Mouse (Mus musculus) hindbrain, postnatal 0 days (tissue): ENCODE data around the gene Eml2. TPM values are rescaled to one million over a fixed set of nuclear protein-coding genes. Genes with fewer than 3 reads are reported as not detected.
"Not testable (repeated sequence)": the region's sequence is repeated elsewhere in the genome, so short reads cannot be mapped to it uniquely, and the experiment has no call there.

ENCODE experiments used
- ATAC-seq: fragments of 200-750 bp; cut with Nextera tagmentation; 2 replicates; pipeline ENCODE4 v1.8.0; 2017; ENCODE audit warnings: mild to moderate bottlenecking, moderate TSS enrichment, moderate library complexity
- DNase-seq: peaks from one replicate; pipeline ENCODE4 v3.0.0-alpha.2; 2015; ENCODE audit warnings: low spot score
- H3K27ac ChIP-seq: fragments of 300-500 bp; sonication (generic); 2 replicates; pipeline ENCODE4 v1.5.1; 2014; ENCODE audit warnings: mild to moderate bottlenecking
- H3K27me3 ChIP-seq: fragments of 300-500 bp; sonication (generic); 2 replicates; pipeline ENCODE4 v1.6.1; 2014; ENCODE audit warnings: low read length, mixed read lengths; ENCODE audit not compliant: insufficient read depth
- H3K36me3 ChIP-seq: fragments of 300-500 bp; sonication (generic); 2 replicates; pipeline ENCODE4 v1.6.1; 2014; ENCODE audit warnings: low read length, mixed read lengths; ENCODE audit not compliant: insufficient read depth
- H3K4me1 ChIP-seq: fragments of 300-500 bp; sonication (generic); 2 replicates; pipeline ENCODE4 v1.6.1; 2014; ENCODE audit warnings: antibody characterized with exemption, low read length, mixed read lengths; ENCODE audit not compliant: insufficient read depth
- H3K4me2 ChIP-seq: fragments of 300-500 bp; sonication (generic); 2 replicates; pipeline ENCODE4 v1.6.1; 2014; ENCODE audit warnings: low read depth, mild to moderate bottlenecking, low read length, moderate library complexity, mixed read lengths
- H3K4me3 ChIP-seq: fragments of 300-500 bp; sonication (generic); 2 replicates; pipeline ENCODE4 v1.5.1; 2014; ENCODE audit warnings: low read length
- H3K9ac ChIP-seq: fragments of 300-500 bp; sonication (generic); replicated peaks from 2 replicates; pipeline ENCODE4 v1.6.1; 2014; ENCODE audit warnings: mild to moderate bottlenecking, low read length, moderate library complexity, mixed read lengths
- H3K9me3 ChIP-seq: fragments of 300-500 bp; sonication (generic); 2 replicates; pipeline ENCODE4 v1.6.1; 2016; ENCODE audit warnings: low read length, mixed read lengths
- CTCF ChIP-seq: IDR thresholded peaks from 2 replicates; pipeline ENCODE4 v1.5.1; 2016; ENCODE audit warnings: antibody characterized with exemption, control low read depth, low read depth
- WGBS: fragments of 180-500 bp; shearing (Covaris S2); extraction: QIAGEN DNeasy Blood & Tissue Kit; methylation state at CpG from one replicate; pipeline ENCODE4 v1.1.7; 2014; 5-methylcytosine and 5-hydroxymethylcytosine counted together
- polyA plus RNA-seq: library from polyadenylated mRNA; unstranded; fragments of >200 nt; fragmentation: Nextera tagmentation; extraction: Ambion mirVana; gene quantifications from 2 replicates; pipeline ENCODE4 v1.2.1, GENCODE M21; 2015
- total RNA-seq: library from RNA; depleted of rRNA; stranded (reverse); fragments of >200 nt; gene quantifications from 2 replicates; pipeline ENCODE4 v1.2.3, GENCODE M21; 2014

The Eml2 gene
- total and polyA plus RNA-seq, 2 experiments from 2014 or later = 18.9 to 103 TPM

DNA sequence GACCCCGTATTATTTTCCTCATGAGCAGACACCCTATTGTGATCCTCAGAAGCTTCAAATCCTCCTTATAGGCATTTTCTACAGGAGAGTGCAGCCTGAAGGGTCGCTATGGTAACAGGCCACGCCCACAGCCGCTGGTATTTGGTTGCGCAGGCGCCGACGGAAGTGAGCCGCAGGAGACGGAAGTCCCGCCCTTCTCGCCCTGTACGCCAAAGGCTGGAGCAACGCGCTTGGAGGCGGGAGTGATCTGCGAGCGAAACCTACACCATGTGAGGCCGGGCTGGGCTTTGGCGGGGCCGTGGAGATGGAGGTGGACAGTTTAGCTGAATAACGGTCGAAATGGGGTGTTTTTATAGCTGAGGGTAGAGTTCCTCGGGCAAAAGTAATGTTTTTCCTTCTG is 26.6 kb upstream of the Eml2 start, which contains the start of gene Snrpd2:
TSS of gene Snrpd2 (plus strand) at position 97 of the 400 bp plus-strand sequence.
- H3K27me3 ChIP-seq = no peaks in the 10 kb centered on the region
- peaks cover 12% of the 10 kb centered on the region for H3K4me1 ChIP-seq
- H3K9me3 ChIP-seq = no peaks in the 10 kb centered on the region
- peak within 1 kb of the TSS; percentile 72 for H3K27ac ChIP-seq
- peaks cover 33% of the 10 kb centered on the region for H3K36me3 ChIP-seq
- peak within 1 kb of the TSS; percentile 81 for H3K4me2 ChIP-seq
- peak within 1 kb of the TSS; percentile 69 for H3K9ac ChIP-seq
- H3K4me3 ChIP-seq = peak within 1 kb of the TSS; percentile 58
- no peak for TF ChIP-seq CTCF
- under 1% methylated on average over 24 of the region's 24 CpGs for WGBS
- ATAC-seq (peak; percentile 93), DNase-seq (peak; percentile 99)

DNA sequence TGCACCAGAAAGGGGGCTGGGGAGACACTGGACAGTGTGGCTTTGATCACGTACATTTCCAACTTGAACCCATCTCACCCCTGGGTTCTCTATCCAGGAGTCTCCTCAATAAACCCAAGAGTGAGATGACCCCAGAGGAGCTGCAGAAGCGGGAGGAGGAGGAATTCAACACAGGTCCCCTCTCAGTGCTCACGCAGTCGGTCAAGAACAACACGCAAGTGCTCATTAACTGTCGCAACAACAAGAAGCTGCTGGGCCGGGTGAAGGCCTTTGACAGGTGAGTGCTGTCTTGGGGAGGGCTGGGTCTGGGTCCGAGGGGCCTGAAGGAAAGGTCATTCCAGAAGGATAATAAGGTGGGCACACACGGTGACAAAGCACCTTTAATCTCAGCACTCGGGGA is 25.1 kb upstream of the Eml2 start:
- not testable (repeated sequence) for H3K9me3 ChIP-seq, H3K4me2 ChIP-seq, DNase-seq, H3K27ac ChIP-seq, H3K27me3 ChIP-seq, ATAC-seq, H3K4me3 ChIP-seq
- Histone ChIP-seq H3K4me1 (peaks cover 12% of the 10 kb centered on the region), H3K36me3 (peaks cover 26% of the 10 kb centered on the region), H3K9ac (peak overlapping the region; percentile 69; the same call in 1 of the 2 replicates)
- WGBS = 91% methylated on average over 10 of the region's 10 CpGs

DNA sequence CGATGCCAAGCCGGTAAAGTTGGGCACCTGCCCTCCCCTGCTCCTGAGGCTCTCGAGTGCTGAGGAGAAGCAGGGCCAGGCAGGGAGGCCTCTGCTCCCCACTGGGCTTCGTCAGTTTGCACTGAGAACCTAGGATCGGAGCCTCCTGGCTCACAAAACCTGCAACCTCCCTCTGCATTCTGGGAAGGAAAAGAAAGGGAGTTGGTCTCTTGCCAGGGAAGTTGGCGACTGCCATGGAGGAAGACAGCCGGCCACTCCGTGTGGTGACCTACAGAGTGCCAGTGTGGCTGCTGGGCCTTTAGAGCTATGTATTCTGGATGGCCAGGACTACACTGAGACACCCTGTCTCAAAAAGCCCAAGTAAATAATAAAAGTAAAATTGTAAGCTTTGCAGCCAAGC is 21.4 kb upstream of the Eml2 start:
- no peak overlapping the region for H3K4me3 ChIP-seq
- H3K36me3 ChIP-seq = peaks cover 23% of the 10 kb centered on the region
- no peak for DNase-seq
- H3K4me1 ChIP-seq = peaks cover 13% of the 10 kb centered on the region
- H3K27ac ChIP-seq = no peak overlapping the region
- no peak for TF ChIP-seq CTCF
- 0 out of 2 replicates have a peak overlapping the region, but pooled peaks have one; percentile 13 for H3K9ac ChIP-seq
- no peaks in the 10 kb centered on the region for H3K9me3 ChIP-seq
- H3K4me2 ChIP-seq = no peak overlapping the region
- no peaks in the 10 kb centered on the region for H3K27me3 ChIP-seq
- 47% methylated on average over 8 of the region's 8 CpGs for WGBS
- no peak for ATAC-seq

DNA sequence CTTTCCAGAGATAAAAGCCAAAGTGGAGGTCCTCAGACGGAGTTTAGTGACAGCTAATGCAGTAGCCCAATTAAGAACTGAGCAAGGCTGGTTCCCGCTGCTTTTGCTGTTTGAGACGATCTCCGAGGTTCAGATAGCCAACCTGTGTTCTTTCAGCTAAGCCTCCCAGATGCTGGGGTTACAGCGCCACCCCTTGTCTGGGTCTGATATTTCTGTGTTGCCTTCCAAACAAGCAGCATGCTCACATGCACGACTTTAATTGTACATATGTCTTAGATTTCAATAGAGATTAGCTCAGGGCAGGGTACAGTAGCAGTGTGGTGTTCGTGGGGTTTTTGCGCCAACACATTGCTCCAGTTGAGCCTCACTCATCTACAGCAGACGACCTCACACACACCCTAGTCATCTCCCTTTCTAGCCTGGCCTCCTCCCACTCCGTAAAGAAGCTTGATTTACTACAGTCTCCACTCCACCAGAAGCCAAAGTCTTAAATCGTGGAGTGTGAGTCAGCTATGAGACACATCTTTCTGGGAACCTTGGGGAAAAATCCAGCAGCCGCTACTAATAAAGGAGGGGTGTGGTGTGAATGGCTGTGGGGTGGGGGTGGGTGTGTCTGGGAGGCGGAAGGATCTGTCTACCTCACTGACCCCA is 20.3 kb upstream of the Eml2 start:
- Histone ChIP-seq H3K27ac (no peak overlapping the region), H3K4me1 (peaks cover 11% of the 10 kb centered on the region; the same call in 1 of the 2 replicates), H3K9ac (no peak overlapping the region), H3K27me3 (no peaks in the 10 kb centered on the region), H3K4me2 (no peak overlapping the region), H3K36me3 (peaks cover 23% of the 10 kb centered on the region), H3K9me3 (no peaks in the 10 kb centered on the region), H3K4me3 (no peak overlapping the region)
- ATAC-seq (no peak), DNase-seq (no peak)
- 61% methylated on average over 13 of the region's 13 CpGs for WGBS
- peak; percentile 43 for TF ChIP-seq CTCF

DNA sequence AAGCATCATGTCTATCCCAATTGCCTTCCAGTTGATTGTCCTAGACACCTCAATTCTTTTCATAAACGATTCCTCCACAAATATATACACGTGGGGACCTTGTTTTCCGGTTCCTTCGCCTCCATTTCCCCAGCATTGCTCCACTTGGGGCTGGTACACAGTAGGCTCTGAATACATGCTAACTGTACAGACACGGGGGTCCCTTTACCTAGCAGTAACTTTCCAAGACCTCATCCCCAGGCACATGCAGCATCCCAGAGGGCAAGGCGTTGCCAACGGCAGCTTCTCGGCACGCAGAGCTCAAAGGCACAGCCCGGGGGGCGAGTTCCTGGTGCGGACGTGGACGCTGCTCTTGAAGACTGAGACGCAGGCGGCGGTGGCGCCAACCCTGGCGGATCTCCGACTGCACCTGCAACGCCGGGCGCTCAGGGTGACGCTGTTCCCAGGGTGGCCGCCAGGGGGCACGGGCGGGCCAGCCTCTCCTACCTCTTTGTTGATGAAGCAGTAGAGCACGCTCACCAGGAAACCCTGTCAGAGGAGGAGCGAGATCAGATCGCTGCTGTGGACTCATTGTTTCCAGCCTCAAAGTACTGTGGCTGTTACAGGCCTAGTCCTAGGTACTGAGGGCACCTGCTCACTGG is 18.9 kb upstream of the Eml2 start:
- Histone ChIP-seq H3K27ac (peak overlapping the region; percentile 45; the same call in 1 of the 2 replicates), H3K4me1 (peaks cover 11% of the 10 kb centered on the region; the same call in 1 of the 2 replicates), H3K9me3 (no peaks in the 10 kb centered on the region), H3K4me2 (peak overlapping the region; percentile 46), H3K9ac (0 out of 2 replicates have a peak overlapping the region, but pooled peaks have one; percentile 30), H3K27me3 (no peaks in the 10 kb centered on the region), H3K36me3 (peaks cover 16% of the 10 kb centered on the region), H3K4me3 (no peak overlapping the region)
- ATAC-seq (peak; percentile 72), DNase-seq (peak; percentile 88)
- TF ChIP-seq CTCF = peak; percentile 93
- 4% methylated on average over 30 of the region's 30 CpGs for WGBS

DNA sequence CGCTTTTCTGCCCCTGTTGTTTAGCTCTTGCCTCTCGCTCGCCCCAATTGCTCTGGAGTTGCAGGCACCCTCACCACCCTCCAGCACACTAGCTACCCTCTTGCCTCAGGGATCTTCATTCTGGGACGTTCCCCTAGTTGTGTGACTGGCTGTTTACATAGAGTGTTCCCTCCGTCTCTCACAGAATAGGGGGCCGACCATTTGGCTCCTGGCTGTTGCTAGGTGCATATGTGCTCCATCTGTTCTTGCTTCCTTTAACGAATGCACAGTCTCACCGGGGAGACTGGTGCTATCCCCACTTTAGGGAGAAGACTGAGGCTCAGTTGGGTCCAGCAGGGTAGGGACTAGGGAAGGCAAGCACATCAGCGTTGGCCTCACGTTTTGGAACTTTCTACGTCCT is 17.6 kb upstream of the Eml2 start:
- Histone ChIP-seq H3K27me3 (no peaks in the 10 kb centered on the region), H3K36me3 (peaks cover 4% of the 10 kb centered on the region), H3K9me3 (no peaks in the 10 kb centered on the region), H3K4me1 (peaks cover 11% of the 10 kb centered on the region; the same call in 1 of the 2 replicates), H3K27ac (no peak overlapping the region), H3K4me2 (no peak overlapping the region), H3K4me3 (no peak overlapping the region), H3K9ac (no peak overlapping the region)
- TF ChIP-seq CTCF = no peak
- ATAC-seq (no peak), DNase-seq (no peak)
- WGBS = 62% methylated on average over 11 of the region's 11 CpGs
